Mouse (Mus musculus): ENCODE results near the gene Doc2g.
A peak's percentile ranks its signal among the peaks of the same experiment; 100 is the strongest.
"Not testable (repeated sequence)": the region's sequence is repeated elsewhere in the genome, so short reads cannot be mapped to it uniquely, and the experiment has no call there.

The Doc2g gene

GRCm38 (mm10) chr19:4015635-4016034 is 12.5 kb downstream of the Doc2g start:
- DNase-seq (ENCODE audit: low spot score in 2 of 2): no peak

DNA sequence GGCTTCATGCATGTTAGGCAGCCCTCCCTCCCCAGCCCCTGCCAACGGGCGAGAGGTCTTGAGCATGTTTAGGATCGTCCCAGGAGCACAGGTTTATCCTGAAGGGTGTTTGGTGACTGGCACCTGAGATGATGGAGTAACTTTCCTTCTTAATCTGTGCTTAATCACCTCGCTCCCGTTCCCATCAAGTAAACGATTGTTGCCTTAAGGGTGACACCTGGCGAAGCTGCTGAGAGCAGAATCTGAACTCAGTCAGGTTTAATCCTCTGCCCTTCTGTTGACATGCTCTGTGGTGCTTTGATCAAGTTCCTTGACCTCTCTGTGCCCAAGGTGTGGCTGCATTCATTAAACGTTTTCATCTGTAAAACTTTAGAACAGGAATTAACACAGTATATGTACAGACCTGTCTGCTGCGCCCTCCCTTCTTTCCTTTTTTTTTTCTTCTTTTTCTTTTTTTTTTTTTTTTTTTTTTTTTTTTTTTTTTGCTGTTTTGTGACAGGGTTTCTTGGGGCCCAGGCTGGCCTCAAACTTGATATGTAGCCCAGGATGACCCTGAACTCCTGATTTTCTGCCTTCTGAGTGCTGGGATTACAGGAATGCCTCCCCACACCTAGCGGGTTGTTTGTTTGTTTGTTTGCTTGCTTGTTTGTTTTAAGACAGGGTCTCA is 14.9 kb downstream of the Doc2g start:
- DNase-seq (ENCODE audit: low spot score in 2 of 2): no peak

GRCm38 (mm10) chr19:4018743-4019583 is 15.8 kb downstream of the Doc2g start:
- DNase-seq (ENCODE audit: low spot score in 2 of 2): peak; percentile 71 to 76

DNA sequence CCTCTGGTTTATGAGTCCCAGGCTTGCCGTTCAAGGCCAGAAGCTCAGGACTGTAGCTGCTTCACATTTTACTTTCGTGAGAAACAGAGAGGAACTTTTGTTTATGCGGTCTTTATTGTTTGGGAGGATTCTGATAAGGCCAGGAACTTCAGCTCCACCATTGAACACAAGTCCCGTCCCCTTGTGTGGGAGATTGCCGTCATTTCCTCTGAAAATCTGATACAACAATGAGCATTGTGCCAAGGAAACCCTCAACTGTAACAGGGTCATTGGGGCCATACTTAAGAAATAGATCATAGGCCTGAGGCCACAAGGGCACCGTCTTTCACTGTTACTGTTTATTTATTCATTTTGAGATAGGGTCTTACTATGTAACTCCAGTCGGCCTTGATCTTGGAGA is 20.1 kb downstream of the Doc2g start:
- no peak for DNase-seq (ENCODE audit: low spot score in 2 of 2)

DNA sequence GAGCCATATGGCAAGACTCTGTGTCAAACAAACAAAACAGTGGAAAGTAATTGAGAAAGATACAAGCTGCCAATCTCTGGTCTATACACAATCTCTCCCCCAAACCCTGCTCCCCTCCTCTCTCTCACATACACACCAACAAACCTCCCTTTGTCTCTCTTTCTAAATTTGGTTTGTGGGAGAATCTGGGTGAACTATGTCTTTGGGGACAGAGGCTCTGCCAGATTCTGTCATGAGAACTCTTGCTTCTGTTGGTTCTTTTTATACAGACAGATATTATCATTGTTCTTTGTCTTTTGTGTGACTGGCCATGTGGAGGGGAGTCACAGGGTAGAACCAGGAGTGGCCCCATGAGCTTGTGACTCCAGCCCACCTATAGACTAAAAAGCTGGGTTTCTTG is 24.5 kb downstream of the Doc2g start:
- DNase-seq (ENCODE audit: low spot score in 2 of 2): no peak

GRCm38 (mm10) chr19:4032668-4033067 is 29.6 kb downstream of the Doc2g start:
- DNase-seq (ENCODE audit: low spot score in 2 of 2): no peak

DNA sequence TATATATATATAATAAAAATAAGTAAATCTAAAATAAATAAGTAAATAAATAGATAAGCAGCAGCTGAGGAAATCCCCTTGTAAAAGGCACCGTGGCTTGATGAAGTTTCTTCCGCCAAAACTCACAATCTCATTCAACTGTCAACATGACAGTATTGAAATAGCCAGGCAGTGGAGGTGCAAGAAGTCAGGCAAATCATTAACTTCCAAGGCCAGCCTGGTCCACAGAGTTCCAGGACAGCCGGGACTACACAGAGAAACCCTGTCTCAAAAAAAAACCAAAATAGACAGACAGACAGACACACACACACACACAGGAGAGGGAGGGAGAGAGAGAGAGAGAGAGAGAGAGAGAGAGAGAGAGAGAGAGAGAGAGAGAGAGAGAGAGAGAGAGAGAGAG is 30.2 kb downstream of the Doc2g start:
- no peak for DNase-seq (ENCODE audit: low spot score in 2 of 2)

DNA sequence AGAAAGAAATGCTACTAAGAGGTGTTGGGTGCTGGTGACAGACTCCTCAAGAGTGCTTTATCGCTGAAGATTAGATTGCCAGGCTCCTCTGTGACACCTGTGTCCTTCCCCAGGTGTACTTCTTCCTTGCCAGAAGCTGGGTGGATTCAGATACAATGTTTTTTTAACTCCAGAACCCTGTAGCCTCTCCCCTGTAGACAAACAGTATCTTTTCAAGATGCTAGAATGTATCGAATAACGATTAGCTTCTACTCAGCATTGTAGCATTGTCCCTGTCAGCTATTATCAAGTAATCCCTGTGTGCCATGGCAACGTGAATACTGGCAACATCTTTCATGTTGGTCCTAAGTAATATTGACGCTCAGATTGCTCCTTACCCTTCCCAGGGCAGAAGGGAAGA is 30.6 kb downstream of the Doc2g start:
- no peak for DNase-seq (ENCODE audit: low spot score in 2 of 2)

- DNase-seq (ENCODE audit: low spot score in 2 of 2): no peak
Measured at GRCm38 (mm10) chr19:4036327-4037045, 33.4 kb downstream of the Doc2g start.

- not testable (repeated sequence) for DNase-seq (ENCODE audit: low spot score in 2 of 2)
Measured at GRCm38 (mm10) chr19:4037154-4037787, 34.2 kb downstream of the Doc2g start.

DNA sequence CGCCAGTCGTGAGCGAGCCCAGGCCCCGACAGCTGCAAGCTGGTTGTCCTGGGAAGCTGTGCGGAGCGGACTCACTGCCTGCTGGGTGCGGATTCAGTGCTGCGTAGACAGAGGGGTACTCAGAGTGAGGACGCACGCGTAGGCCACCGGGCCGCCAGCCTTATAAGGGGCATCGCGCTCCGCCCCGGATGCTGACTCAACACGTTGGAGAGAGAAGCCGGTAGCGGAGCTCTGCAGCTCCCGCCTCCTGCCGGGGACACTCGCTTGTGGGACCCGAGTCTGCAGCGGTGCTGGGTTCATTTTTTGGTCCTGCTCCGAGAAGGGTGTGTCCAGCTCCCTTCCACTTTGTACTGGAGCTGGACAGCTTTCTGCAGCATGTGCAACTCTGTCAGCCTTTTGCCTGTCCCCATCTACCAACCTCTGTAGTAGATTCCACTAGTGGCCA is 34.7 kb downstream of the Doc2g start, which contains the start of gene Gstp1:
Gstp1 (minus strand) TSS at position 198 of the 445 bp plus-strand sequence.
- DNase-seq (ENCODE audit: low spot score in 2 of 2): peak; percentile 88 to 89

DNA sequence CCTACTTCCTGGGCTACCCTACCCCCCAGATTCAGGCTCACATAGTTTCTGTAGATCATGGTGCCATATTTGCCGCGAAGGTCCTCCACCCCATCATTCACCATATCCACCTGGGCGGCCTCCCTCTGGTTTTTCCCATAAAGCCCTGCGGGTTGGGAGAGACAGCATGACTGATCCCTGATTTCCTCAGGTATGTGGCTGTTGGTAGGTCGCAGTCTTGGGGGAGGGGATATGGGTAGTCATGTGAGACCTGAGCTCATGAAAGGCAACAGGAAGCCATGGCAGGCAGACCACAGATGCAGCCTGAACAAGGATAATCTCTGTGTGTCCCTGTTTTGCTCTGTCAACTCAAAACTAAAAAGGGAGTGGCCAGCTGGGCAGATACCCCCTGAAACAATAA is 37.8 kb downstream of the Doc2g start:
- DNase-seq (ENCODE audit: low spot score in 2 of 2): not testable (repeated sequence)

DNA sequence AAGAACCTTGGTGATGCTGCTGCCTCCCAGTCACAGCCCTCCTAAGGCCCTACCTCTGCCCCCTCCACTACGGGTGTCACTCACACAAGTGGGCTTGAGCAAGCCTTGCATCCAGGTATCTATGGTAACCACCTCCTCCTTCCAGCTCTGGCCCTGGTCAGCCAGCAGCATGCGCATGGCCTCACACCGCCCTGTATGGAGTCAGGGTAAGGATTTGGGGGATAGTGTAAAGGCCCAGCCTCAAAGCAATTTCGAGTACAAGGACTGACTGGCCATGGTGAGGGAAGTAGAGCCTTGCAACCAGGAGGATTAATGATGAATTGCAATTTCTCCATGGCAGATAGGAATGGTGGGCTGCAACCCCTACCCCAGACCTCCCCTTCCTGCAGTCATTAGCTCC is 38.4 kb downstream of the Doc2g start:
- DNase-seq (ENCODE audit: low spot score in 2 of 2): not testable (repeated sequence)

- DNase-seq (ENCODE audit: low spot score in 2 of 2): no peak
Measured at GRCm38 (mm10) chr19:4042124-4042523, 39.0 kb downstream of the Doc2g start.

DNA sequence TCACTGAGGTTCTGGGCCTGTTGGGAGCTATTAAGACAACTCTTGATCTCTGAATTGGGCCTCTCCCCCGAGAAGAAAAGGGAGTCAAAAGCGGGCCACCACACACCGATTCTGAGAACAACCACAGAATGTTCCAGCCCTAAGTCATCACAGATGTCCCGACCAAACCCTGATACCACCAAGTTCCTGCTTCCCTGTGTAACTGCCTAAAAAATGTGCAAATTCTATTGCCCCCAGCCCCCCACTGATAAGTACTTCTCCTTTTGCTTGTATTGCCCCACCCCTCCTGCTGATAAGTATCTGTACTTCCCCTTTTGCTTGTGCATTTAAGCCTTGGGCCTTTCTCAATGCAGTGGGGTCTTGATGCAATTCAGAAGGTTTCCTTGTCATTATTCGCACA is 41.0 kb downstream of the Doc2g start:
- not testable (repeated sequence) for DNase-seq (ENCODE audit: low spot score in 2 of 2)

DNA sequence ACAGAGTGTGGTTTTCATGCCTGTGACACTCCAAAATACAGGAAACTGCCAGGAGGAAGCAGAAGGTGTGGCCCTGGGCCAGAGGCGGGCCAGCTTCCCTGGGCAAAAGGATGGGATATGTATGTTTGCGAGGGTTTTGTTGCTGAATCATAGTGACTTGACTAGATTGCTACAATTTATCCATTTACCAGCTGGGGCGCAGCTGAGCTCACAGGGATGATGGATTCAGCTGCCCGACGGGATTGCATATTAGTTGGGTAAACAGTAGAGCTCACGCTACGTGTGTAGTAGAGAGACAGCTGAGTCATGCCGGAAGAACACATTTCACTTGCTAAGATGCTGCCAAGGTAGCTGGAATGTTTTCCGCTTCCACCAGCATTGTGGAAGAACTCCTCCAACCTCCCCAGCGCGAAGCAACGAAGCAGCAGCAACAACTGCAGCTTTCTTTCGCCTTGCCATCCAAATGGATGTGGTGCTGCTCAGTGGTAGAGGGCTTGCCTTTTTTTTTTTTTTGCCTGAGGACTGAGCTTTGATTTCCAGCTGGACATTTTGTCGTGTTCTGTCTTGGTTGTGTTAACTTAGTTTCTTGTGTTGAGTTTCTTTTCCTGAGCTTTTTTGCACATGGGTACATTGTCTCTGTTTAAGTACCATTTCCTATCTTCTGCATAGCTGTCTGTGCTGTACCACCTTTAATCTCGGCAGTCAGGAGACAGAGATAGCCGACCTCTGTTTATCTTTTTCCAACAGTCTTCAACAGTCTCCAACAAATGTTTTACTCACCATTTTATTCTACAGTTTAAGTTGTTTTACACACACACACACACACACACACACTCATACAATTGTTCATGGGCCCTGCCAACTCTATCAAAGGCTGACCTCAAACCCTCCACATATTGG is 43.1 kb downstream of the Doc2g start, which contains the start of gene Gstp2:
Gstp2 (minus strand) TSS at position 58 of the 900 bp plus-strand sequence.
- peak; percentile 29 to 61 for DNase-seq (ENCODE audit: low spot score in 2 of 2)

DNA sequence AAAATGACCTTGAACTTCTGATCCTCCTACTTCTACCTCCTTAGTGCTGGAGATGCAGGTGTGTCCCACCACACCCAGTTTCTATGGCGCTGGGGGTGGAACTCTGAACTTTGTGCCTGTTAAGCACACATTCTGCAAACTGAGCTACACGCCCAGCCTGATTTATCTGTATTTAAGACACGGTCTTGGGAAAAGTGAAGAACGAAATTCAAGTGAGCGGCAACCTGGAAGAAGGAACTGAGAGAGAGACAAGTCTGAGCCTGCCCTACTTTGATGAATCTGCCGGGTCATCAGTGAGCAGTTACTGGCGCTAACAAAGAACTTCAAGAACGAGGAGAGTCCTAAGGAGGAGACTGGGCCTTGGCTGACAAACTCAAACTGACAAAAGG is 43.7 kb downstream of the Doc2g start:
- peak; percentile 26 to 49 for DNase-seq (ENCODE audit: low spot score in 2 of 2)

DNA sequence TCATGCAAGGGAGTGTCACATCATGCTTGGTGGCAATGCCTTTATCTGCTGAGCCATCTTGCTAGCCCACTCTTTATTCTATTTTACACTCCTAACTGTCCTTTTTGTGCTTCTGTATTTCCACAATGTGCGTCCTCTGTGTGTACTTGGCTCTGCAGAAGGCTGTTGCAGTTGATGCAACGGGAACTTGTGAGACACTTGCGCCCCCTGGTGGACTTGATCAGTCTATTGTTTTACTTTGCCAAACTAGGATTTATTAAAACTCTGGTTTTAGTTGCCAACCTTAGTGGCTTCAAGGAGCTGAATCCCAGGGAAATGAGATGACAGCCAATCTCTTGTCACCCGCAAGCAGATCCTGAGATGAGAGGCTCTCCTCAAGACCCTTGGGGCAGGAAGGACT is 44.7 kb downstream of the Doc2g start:
- DNase-seq (ENCODE audit: low spot score in 2 of 2): peak; percentile 71 to 81

GRCm38 (mm10) chr19:4049069-4049468 is 46.0 kb downstream of the Doc2g start:
- not testable (repeated sequence) for DNase-seq (ENCODE audit: low spot score in 2 of 2)

DNA sequence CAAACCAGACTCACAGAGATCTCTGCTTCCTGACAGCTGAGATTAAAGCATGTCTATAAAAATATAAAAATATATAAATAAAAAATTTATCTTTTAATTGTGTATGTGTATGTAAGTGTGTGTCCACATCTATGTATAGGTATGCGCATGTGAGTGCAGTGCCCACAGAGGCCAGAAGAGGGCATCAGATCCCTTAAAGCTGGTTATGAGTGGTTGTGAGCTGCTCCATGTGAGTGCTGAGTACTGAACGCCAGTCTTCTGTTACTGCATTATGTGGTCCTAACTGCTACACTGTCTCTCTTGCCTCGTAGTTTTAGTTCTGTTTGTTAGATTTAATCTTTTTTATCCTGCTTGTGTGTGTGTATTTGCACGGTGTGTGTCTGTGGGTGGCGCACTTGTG is 47.9 kb downstream of the Doc2g start:
- no peak for DNase-seq (ENCODE audit: low spot score in 2 of 2)
